Mouse (Mus musculus) adrenal gland, adult 2 months (tissue): ENCODE measurements around the gene Nfe2l1. TPM values are rescaled to one million over a fixed set of nuclear protein-coding genes. Genes with fewer than 3 reads are reported as not detected.
A peak's percentile ranks its signal among the peaks of the same experiment; 100 is the strongest.
"Not testable (repeated sequence)": the region's sequence is repeated elsewhere in the genome, so short reads cannot be mapped to it uniquely, and the experiment has no call there.

Experiments
- DNase-seq: peaks from one replicate; pipeline ENCODE4 v3.0.0; 2021
- microRNA-seq, 2 experiments: library from miRNA; unstranded; fragments of <30 nt; microRNA quantifications; one replicate each; pipeline ENCODE4 v1.2.0; 2021
- polyA plus RNA-seq: library from polyadenylated mRNA; depleted of rRNA; stranded (reverse); fragments of >200 nt; gene quantifications from 2 replicates; pipeline ENCODE4 v1.2.3, GENCODE M21; 2012; rRNA removed
- total RNA-seq, 2 experiments: library from RNA; stranded (reverse); gene quantifications; 2 replicates each; pipeline ENCODE4 v1.2.3; 2021

The Nfe2l1 gene
- total and polyA plus RNA-seq, 3 experiments, result 497 to 817 (median 806) TPM

- DNase-seq, result not testable (repeated sequence)
Measured at GRCm38 (mm10) chr11:96778061-96778627, 51.6 kb downstream of the Nfe2l1 start.

DNA sequence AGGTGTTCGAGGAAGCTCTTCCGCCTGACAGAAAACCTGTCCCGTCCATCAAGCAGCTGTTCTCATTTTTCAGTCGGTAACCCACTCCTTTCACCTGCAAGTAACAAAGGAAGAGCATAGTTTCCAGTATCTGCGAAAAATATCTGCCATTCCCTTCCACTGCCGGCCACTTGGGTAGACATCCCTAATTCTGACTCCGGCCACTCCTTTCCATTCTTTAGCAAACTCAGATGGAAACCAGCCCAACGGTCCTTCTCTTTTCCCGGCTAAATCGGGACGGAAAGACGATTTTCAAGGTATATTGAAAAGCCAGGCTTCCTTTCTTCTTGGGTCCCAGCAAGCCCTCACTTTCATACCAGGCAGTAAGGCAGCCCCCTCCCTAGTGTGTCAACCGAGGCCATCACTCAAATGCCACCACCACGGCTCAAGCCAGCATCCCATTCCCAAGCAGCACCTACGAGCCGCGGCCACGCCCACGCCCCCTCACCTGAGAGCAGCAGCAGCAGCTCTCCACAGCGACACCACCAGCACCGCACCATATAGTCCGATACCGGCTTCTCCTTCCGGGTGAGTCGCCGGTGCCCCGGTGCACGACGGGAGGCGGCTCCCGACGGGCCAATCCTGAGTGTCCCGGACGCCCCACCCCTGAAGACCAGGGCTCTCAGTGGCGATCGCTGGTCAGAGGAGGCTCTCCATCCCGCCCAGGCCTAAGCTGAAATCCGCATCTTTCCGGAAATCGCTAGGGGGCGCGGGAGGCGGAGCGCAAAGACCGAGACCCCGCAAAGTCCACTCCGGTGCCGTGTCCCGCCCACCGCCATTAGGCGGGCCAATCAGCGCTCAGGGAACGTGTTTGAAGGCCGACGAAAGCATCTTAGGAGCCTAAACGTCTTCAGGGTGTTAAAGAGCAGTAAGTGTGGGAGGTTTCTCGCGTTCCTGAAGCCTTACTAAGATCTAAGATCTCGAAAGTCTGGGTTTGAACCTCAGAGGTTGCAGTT lies 52.5 kb downstream of the Nfe2l1 start, which contains the start of gene Snx11:
Gene Snx11, minus strand, starts transcription at position 592 of the 995 bp plus-strand sequence.
- peak; percentile 100 for DNase-seq

GRCm38 (mm10) chr11:96776068-96776467 lies 53.7 kb downstream of the Nfe2l1 start:
- DNase-seq, result no peak

GRCm38 (mm10) chr11:96775665-96776064 lies 54.1 kb downstream of the Nfe2l1 start:
- no peak for DNase-seq

GRCm38 (mm10) chr11:96775063-96775462 lies 54.7 kb downstream of the Nfe2l1 start:
- no peak for DNase-seq

DNA sequence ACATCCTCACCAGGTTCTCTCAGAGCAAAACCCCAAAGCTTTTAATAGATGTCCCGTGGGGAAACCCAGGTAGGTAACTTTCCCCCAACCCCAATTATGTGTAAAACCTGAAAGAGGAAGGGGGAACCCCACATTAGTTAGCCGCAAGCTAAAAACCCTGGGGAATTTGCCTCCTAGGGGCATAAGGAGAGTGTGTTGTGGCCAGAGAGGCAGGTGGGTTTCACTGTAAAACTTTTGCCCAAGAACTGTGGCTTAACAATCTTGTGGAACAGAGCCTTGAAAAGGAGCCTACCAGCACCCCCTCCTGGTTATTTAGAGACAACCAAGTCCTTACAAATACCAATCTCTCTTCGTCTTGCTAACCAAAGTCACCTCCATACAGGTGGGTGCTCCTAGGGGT lies 55.2 kb downstream of the Nfe2l1 start:
- no peak for DNase-seq

DNA sequence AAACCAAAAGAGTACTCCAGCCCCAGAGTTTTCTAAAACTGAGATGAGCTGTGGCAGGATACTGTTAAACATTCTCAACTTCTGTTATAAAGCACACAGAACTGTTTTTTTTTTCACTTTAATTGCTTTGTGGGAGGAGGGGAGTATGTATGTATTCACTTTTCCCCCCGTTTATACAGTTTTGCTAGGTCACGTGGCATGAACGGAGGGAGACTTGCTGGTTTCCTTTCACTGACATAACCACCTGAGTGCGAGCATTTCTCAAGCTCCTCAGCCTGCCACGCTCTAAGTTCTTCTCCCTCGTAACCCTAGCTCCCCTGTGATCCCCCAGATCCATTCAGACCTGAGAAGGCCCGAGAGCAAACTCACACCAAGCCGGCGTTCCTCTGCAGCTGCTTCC lies 57.4 kb downstream of the Nfe2l1 start:
- DNase-seq, result no peak

- no peak for DNase-seq
Measured at GRCm38 (mm10) chr11:96771274-96771975, 58.3 kb downstream of the Nfe2l1 start.

GRCm38 (mm10) chr11:96768240-96768639 lies 61.5 kb downstream of the Nfe2l1 start:
- no peak for DNase-seq

Small RNAs within 50 kb of the gene (microRNA-seq; reads per million reads assigned to microRNA genes)
- 212 to 213 reads per million in 2 experiments for gene Mir152

Other genes starting within 250 kb of the Nfe2l1 start
- 10 to 100 TPM; 22.7 to 31.2 TPM for gene Snx11, start 52.4 kb downstream of the Nfe2l1 start, total RNA-seq
- gene Snx11, start 52.4 kb downstream of the Nfe2l1 start, polyA plus RNA-seq, result 12.4 and 12.6 TPM in 2 replicates
- gene Cbx1, start 40.8 kb downstream of the Nfe2l1 start, total RNA-seq, result 10 to 100 TPM; 65.7 to 72.8 TPM
- gene Cbx1, start 40.8 kb downstream of the Nfe2l1 start, polyA plus RNA-seq, result 40.0 and 58.2 TPM in 2 replicates
- gene Copz2, start 19.9 kb upstream of the Nfe2l1 start, total RNA-seq, result 10 to 100 TPM; 57.1 to 76.8 TPM
- 90.7 and 107 TPM in 2 replicates for gene Copz2, start 19.9 kb upstream of the Nfe2l1 start, polyA plus RNA-seq
- gene Cdk5rap3, start 86.5 kb upstream of the Nfe2l1 start, total RNA-seq, result 10 to 100 TPM; 39.8 to 52.9 TPM
- 32.8 and 35.4 TPM in 2 replicates for gene Cdk5rap3, start 86.5 kb upstream of the Nfe2l1 start, polyA plus RNA-seq
- gene Prr15l, start 98.1 kb upstream of the Nfe2l1 start, total RNA-seq, result under 1 TPM; 0.52 to 0.66 TPM
- gene Prr15l, start 98.1 kb upstream of the Nfe2l1 start, polyA plus RNA-seq, result not detected in 2 replicates
- 10 to 100 TPM; 29.3 to 37.4 TPM for gene Pnpo, start 114.0 kb upstream of the Nfe2l1 start, total RNA-seq
- 43.0 and 52.9 TPM in 2 replicates for gene Pnpo, start 114.0 kb upstream of the Nfe2l1 start, polyA plus RNA-seq
- 10 to 100 TPM; 15.4 to 18.6 TPM for gene Sp2, start 153.0 kb upstream of the Nfe2l1 start, total RNA-seq
- 15.2 and 19.3 TPM in 2 replicates for gene Sp2, start 153.0 kb upstream of the Nfe2l1 start, polyA plus RNA-seq
- under 1 TPM; 0.09 to 0.24 TPM for gene Sp6, start 183.4 kb upstream of the Nfe2l1 start, total RNA-seq
- gene Sp6, start 183.4 kb upstream of the Nfe2l1 start, polyA plus RNA-seq, result 0.10 and 0.31 TPM in 2 replicates
- gene Scrn2, start 200.0 kb upstream of the Nfe2l1 start, total RNA-seq, result 10 to 100 TPM; 13.3 to 25.0 TPM
- 27.6 and 28.6 TPM in 2 replicates for gene Scrn2, start 200.0 kb upstream of the Nfe2l1 start, polyA plus RNA-seq
- gene Lrrc46, start 211.4 kb upstream of the Nfe2l1 start, total RNA-seq, result 1 to 10 TPM in 1 of 2 experiments, under 1 TPM in 1; 0.98 to 1.1 TPM
- gene Lrrc46, start 211.4 kb upstream of the Nfe2l1 start, polyA plus RNA-seq, result 0.47 and 0.50 TPM in 2 replicates
- 100 to 1,000 TPM; 130 to 154 TPM for gene Mrpl10, start 211.6 kb upstream of the Nfe2l1 start, total RNA-seq
- 197 and 276 TPM in 2 replicates for gene Mrpl10, start 211.6 kb upstream of the Nfe2l1 start, polyA plus RNA-seq
- gene Osbpl7, start 220.7 kb upstream of the Nfe2l1 start, total RNA-seq, result 10 to 100 TPM in 1 of 2 experiments, 1 to 10 TPM in 1; 7.4 to 12.7 TPM
- 14.8 and 16.0 TPM in 2 replicates for gene Osbpl7, start 220.7 kb upstream of the Nfe2l1 start, polyA plus RNA-seq